Mouse (Mus musculus): ENCODE measurements around the gene Grin3a.
A peak's percentile ranks its signal among the peaks of the same experiment; 100 is the strongest.
"Not testable (repeated sequence)": the region's sequence is repeated elsewhere in the genome, so short reads cannot be mapped to it uniquely, and the experiment has no call there.

Gene Grin3a

GRCm38 (mm10) chr4:49680171-49680875 is 165.2 kb downstream of the Grin3a start:
- DNase-seq (ENCODE audit: low read depth, low spot score), result no peak

- no peak for DNase-seq (ENCODE audit: low read depth, low spot score)
Observed at GRCm38 (mm10) chr4:49676790-49677189, 168.8 kb downstream of the Grin3a start.

GRCm38 (mm10) chr4:49676071-49676470 is 169.5 kb downstream of the Grin3a start:
- no peak for DNase-seq (ENCODE audit: low read depth, low spot score)

- DNase-seq (ENCODE audit: low read depth, low spot score), result no peak
Observed at GRCm38 (mm10) chr4:49664850-49665249, 180.7 kb downstream of the Grin3a start.

- DNase-seq (ENCODE audit: low read depth, low spot score), result no peak
Observed at GRCm38 (mm10) chr4:49662231-49662630, 183.3 kb downstream of the Grin3a start.

GRCm38 (mm10) chr4:49661664-49662063 is 183.9 kb downstream of the Grin3a start:
- no peak for DNase-seq (ENCODE audit: low read depth, low spot score)

- peak; percentile 39 for DNase-seq (ENCODE audit: low read depth, low spot score)
Observed at GRCm38 (mm10) chr4:49659421-49659820, 186.1 kb downstream of the Grin3a start.

GRCm38 (mm10) chr4:49639913-49640312 is 205.6 kb downstream of the Grin3a start:
- DNase-seq (ENCODE audit: low read depth, low spot score), result no peak

- DNase-seq (ENCODE audit: low read depth, low spot score), result no peak
Observed at GRCm38 (mm10) chr4:49637821-49638220, 207.7 kb downstream of the Grin3a start.

GRCm38 (mm10) chr4:49632139-49632481 is 213.4 kb downstream of the Grin3a start:
- no peak for DNase-seq (ENCODE audit: low read depth, low spot score)

- peak; percentile 95 for DNase-seq (ENCODE audit: low read depth, low spot score)
Observed at GRCm38 (mm10) chr4:49631319-49632138, 214.0 kb downstream of the Grin3a start, which contains the start of gene Rnf20. Gene Rnf20 (plus strand): TSS chr4:49632006.

GRCm38 (mm10) chr4:49628941-49629340 is 216.6 kb downstream of the Grin3a start:
- DNase-seq (ENCODE audit: low read depth, low spot score), result no peak

GRCm38 (mm10) chr4:49626973-49627372 is 218.6 kb downstream of the Grin3a start:
- peak; percentile 52 for DNase-seq (ENCODE audit: low read depth, low spot score)

- not testable (repeated sequence) for DNase-seq (ENCODE audit: low read depth, low spot score)
Observed at GRCm38 (mm10) chr4:49624969-49625368, 220.6 kb downstream of the Grin3a start.

- DNase-seq (ENCODE audit: low read depth, low spot score), result no peak
Observed at GRCm38 (mm10) chr4:49623916-49624315, 221.6 kb downstream of the Grin3a start.

GRCm38 (mm10) chr4:49622272-49622671 is 223.3 kb downstream of the Grin3a start:
- DNase-seq (ENCODE audit: low read depth, low spot score), result no peak

- not testable (repeated sequence) for DNase-seq (ENCODE audit: low read depth, low spot score)
Observed at GRCm38 (mm10) chr4:49619861-49620260, 225.7 kb downstream of the Grin3a start.

GRCm38 (mm10) chr4:49616924-49617323 is 228.6 kb downstream of the Grin3a start:
- DNase-seq (ENCODE audit: low read depth, low spot score), result no peak

Measured in skeletal muscle tissue, adult 2 months (tissue).